Mouse (Mus musculus) left cerebral cortex, postnatal 14 days (tissue): Measurements from ENCODE around the gene Dnajc13. TPM values are rescaled to one million over a fixed set of nuclear protein-coding genes. Genes with fewer than 3 reads are reported as not detected.

Experiments used
- total RNA-seq, 2 experiments: library from RNA; stranded (reverse); gene quantifications; 2 replicates each; pipeline ENCODE4 v1.2.3; 2021

Gene Dnajc13
- total RNA-seq, 2 experiments from 2014 or later = 67.4 to 68.7 TPM

Other genes starting within 250 kb of the Dnajc13 start
- gene Gm28305, start 222.3 kb downstream of the Dnajc13 start, total RNA-seq = not detected
- 10 to 100 TPM; 39.0 to 41.6 TPM for gene Uba5, start 199.8 kb downstream of the Dnajc13 start, total RNA-seq
- gene Acad11, start 199.6 kb downstream of the Dnajc13 start, total RNA-seq = 10 to 100 TPM; 21.2 to 22.9 TPM
- gene Ackr4, start 136.0 kb downstream of the Dnajc13 start, total RNA-seq = under 1 TPM; 0.35 to 0.47 TPM
- under 1 TPM; 0.13 to 0.46 TPM for gene Acpp, start 74.8 kb upstream of the Dnajc13 start, total RNA-seq